In genomic region chr3:88094126-88094525, GRCm38 (mm10) we compare ENCODE assay signal across 22 mouse cellular contexts. TPM values are rescaled to one million over a fixed set of nuclear protein-coding genes. Genes with fewer than 3 reads are reported as not detected.
"Had no signal": no experiment of that assay in that cellular context is flagged by ENCODE, and none has a peak within 500 bp of the region (broad histone marks: within the 10 kb centered on the region; RNA-seq: fewer than 3 reads in every experiment).

No protein-coding gene starts in this region.

- H3K4me2 ChIP-seq: kidney, embryonic 15.5 days; limb, embryonic 13.5 days; neural tube, embryonic 12.5 days had no signal

- H3K27ac ChIP-seq: kidney, embryonic 15.5 days; limb, embryonic 13.5 days; liver, embryonic 14.5 days; neural tube, embryonic 12.5 days had no signal

- H3K9ac ChIP-seq: kidney, embryonic 15.5 days; limb, embryonic 13.5 days; liver, embryonic 14.5 days; neural tube, embryonic 12.5 days had no signal

- DNase-seq: kidney, adult 2 months; kidney, postnatal 14 days; lung, adult 18-20 months; right cerebral cortex, adult 18-20 months; right cerebral cortex, postnatal 25 days; thymus, postnatal 36 days had no signal

- H3K4me1 ChIP-seq: kidney, embryonic 15.5 days; limb, embryonic 13.5 days; neural tube, embryonic 12.5 days had no signal

- H3K27me3 ChIP-seq: kidney, embryonic 15.5 days; limb, embryonic 13.5 days; neural tube, embryonic 12.5 days had no signal

- H3K9me3 ChIP-seq: kidney, embryonic 15.5 days; limb, embryonic 13.5 days; neural tube, embryonic 12.5 days had no signal

- H3K4me3 ChIP-seq: kidney, embryonic 15.5 days; limb, embryonic 13.5 days; neural tube, embryonic 12.5 days had no signal

RNA-seq across cellular contexts. Expression of gene Iqgap3, which starts 12.4 kb away (rescaled TPM):
- total RNA-seq: monocyte, adult 5-6 weeks had no signal

RNA-seq across cellular contexts. Expression of gene Ttc24, which starts 16.0 kb away (rescaled TPM):
- total RNA-seq: layer of hippocampus, adult 8-10 months; layer of hippocampus, postnatal 14 days; left cerebral cortex, adult 18-20 months; left cerebral cortex, postnatal 10 days; left cerebral cortex, postnatal 4 days; liver, adult 2 months; megakaryocyte-erythroid progenitor cell, adult 5-6 weeks; monocyte, adult 5-6 weeks had no signal
- polyA plus RNA-seq: kidney, adult 2 months; kidney, embryonic 15.5 days; large intestine, adult 2 months; limb, embryonic 13.5 days; liver, adult 2 months; liver, embryonic 14.5 days; lung, embryonic 16.5 days; neural tube, embryonic 12.5 days; small intestine, adult 2 months; stomach, embryonic 16.5 days had no signal
